Mouse (Mus musculus): ENCODE results near the gene Cmpk1. TPM values are rescaled to one million over a fixed set of nuclear protein-coding genes. Genes with fewer than 3 reads are reported as not detected.

Gene Cmpk1
- polyA plus RNA-seq, 1 experiment from 2014 or later = 141 TPM

- Histone ChIP-seq H3K27me3 (ENCODE audit: control insufficient read depth, insufficient read depth, low read length) (no peaks in the 10 kb centered on the region), H3K4me2 (ENCODE audit: low read depth) (no peak overlapping the region), H3K9me3 (ENCODE audit: control insufficient read depth, low read length) (no peaks in the 10 kb centered on the region), H3K4me1 (ENCODE audit: control insufficient read depth, insufficient read depth, low read length) (no peaks in the 10 kb centered on the region), H3K4me3 (ENCODE audit: low read depth, low read length) (no peak overlapping the region), H3K9ac (ENCODE audit: low read length) (no peak overlapping the region), H3K27ac (ENCODE audit: low read depth, low read length) (no peak overlapping the region), H3K36me3 (ENCODE audit: control insufficient read depth, insufficient read depth, low read length) (no peaks in the 10 kb centered on the region)
- no peak for ATAC-seq (ENCODE audit: insufficient read depth, low FRiP score, low TSS enrichment)
- WGBS = 95% methylated on average over 2 of the region's 2 CpGs
- DNase-seq (ENCODE audit: low spot score) = no peak
Observed at GRCm38 (mm10) chr4:114958231-114958630, 28.8 kb downstream of the Cmpk1 start.

GRCm38 (mm10) chr4:114957403-114957802 lies 29.6 kb downstream of the Cmpk1 start:
- DNase-seq (ENCODE audit: low spot score) (no peak), ATAC-seq (ENCODE audit: insufficient read depth, low FRiP score, low TSS enrichment) (no peak)
- Histone ChIP-seq H3K9ac (ENCODE audit: low read length) (no peak overlapping the region), H3K27ac (ENCODE audit: low read depth, low read length) (no peak overlapping the region), H3K4me2 (ENCODE audit: low read depth) (no peak overlapping the region), H3K27me3 (ENCODE audit: control insufficient read depth, insufficient read depth, low read length) (no peaks in the 10 kb centered on the region), H3K4me3 (ENCODE audit: low read depth, low read length) (no peak overlapping the region), H3K36me3 (ENCODE audit: control insufficient read depth, insufficient read depth, low read length) (no peaks in the 10 kb centered on the region), H3K9me3 (ENCODE audit: control insufficient read depth, low read length) (no peaks in the 10 kb centered on the region), H3K4me1 (ENCODE audit: control insufficient read depth, insufficient read depth, low read length) (no peaks in the 10 kb centered on the region)

DNA sequence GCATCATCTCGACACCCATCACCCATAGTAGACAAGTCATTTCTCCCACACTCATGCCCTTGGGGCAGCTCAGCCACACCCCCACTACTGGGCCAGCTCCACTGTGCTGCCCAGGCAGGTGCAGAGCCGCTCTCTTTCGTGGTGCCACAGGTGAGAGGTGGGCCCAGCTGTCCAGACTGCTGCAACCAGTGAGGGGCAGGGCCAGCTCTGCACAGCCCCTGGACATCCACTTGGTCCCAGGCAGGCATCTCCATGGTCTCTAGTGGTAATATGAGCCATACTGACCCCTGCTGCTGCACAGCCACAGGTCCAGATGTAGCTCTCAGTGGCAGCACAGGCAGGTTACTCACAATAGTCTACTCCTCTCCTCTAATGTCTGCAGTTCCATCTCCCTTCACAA lies 33.9 kb downstream of the Cmpk1 start:
- Histone ChIP-seq H3K9me3 (ENCODE audit: control insufficient read depth, low read length) (no peaks in the 10 kb centered on the region), H3K36me3 (ENCODE audit: control insufficient read depth, insufficient read depth, low read length) (no peaks in the 10 kb centered on the region), H3K9ac (ENCODE audit: low read length) (no peak overlapping the region), H3K27me3 (ENCODE audit: control insufficient read depth, insufficient read depth, low read length) (no peaks in the 10 kb centered on the region), H3K27ac (ENCODE audit: low read depth, low read length) (no peak overlapping the region), H3K4me3 (ENCODE audit: low read depth, low read length) (no peak overlapping the region), H3K4me2 (ENCODE audit: low read depth) (no peak overlapping the region), H3K4me1 (ENCODE audit: control insufficient read depth, insufficient read depth, low read length) (no peaks in the 10 kb centered on the region)
- DNase-seq (ENCODE audit: low spot score) (no peak), ATAC-seq (ENCODE audit: insufficient read depth, low FRiP score, low TSS enrichment) (0 out of 2 replicates have a peak, but pooled peaks have one; percentile 35)
- WGBS = 76% methylated on average over 3 of the region's 3 CpGs

DNA sequence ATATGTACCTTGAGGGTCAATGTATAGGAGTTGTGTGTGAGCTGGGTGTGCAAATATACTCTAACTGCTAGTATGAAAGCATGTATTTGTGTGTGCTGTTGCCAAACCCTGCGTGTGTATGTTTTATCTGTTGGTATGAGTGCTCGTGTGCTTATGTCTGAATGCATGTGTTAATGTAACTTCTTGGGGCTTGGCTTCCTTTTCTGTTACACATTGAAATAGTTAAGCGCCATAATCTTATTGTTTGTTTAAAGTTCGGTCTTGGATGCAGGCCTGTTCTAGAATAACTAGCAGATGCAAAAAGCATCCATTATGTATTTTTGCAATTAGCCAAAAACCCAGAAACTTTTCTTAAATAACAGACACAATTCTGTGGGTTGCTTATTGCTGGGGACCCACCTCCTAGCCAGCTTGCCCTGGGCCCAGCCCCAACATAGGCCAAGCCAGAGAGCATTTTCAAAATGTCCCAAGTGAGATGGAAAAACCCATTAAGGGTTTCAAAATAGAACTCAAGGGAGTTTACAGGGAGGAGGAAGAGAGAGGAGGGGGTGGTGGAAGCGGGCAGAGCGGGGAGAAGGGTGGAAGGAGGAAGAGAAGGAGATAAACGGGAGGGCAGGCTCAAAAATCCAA lies 39.1 kb downstream of the Cmpk1 start:
- H3K27ac ChIP-seq (ENCODE audit: low read depth, low read length) = no peak overlapping the region
- H3K4me2 ChIP-seq (ENCODE audit: low read depth) = no peak overlapping the region
- H3K4me1 ChIP-seq (ENCODE audit: control insufficient read depth, insufficient read depth, low read length) = no peaks in the 10 kb centered on the region
- ATAC-seq (ENCODE audit: insufficient read depth, low FRiP score, low TSS enrichment) = no peak
- WGBS = 64% methylated on average over 7 of the region's 7 CpGs
- H3K27me3 ChIP-seq (ENCODE audit: control insufficient read depth, insufficient read depth, low read length) = no peaks in the 10 kb centered on the region
- no peaks in the 10 kb centered on the region for H3K36me3 ChIP-seq (ENCODE audit: control insufficient read depth, insufficient read depth, low read length)
- no peak for DNase-seq (ENCODE audit: low spot score)
- H3K9ac ChIP-seq (ENCODE audit: low read length) = no peak overlapping the region
- H3K4me3 ChIP-seq (ENCODE audit: low read depth, low read length) = no peak overlapping the region
- H3K9me3 ChIP-seq (ENCODE audit: control insufficient read depth, low read length) = no peaks in the 10 kb centered on the region

DNA sequence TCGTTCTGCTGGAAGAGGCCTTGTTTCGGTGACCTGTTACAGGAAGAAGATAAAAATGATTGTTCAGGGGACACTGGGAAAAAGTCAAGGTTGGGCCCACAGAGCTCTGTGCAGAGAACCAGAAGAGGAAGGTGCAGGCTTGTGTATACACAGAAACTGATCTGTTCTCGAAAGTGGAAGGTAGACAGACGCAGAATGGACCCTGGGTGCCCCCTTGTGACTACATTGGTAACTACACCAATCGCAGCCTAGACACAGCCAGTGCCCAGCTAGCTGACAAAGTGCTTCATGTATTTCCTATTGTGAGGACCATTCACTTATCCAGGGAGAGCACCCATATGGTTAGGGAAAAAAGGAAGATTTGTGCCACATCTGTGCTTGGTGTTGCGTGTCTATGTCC lies 39.6 kb downstream of the Cmpk1 start:
- no peaks in the 10 kb centered on the region for H3K36me3 ChIP-seq (ENCODE audit: control insufficient read depth, insufficient read depth, low read length)
- H3K27me3 ChIP-seq (ENCODE audit: control insufficient read depth, insufficient read depth, low read length) = no peaks in the 10 kb centered on the region
- no peaks in the 10 kb centered on the region for H3K9me3 ChIP-seq (ENCODE audit: control insufficient read depth, low read length)
- H3K27ac ChIP-seq (ENCODE audit: low read depth, low read length) = no peak overlapping the region
- no peak overlapping the region for H3K4me2 ChIP-seq (ENCODE audit: low read depth)
- peak; percentile 81 for DNase-seq (ENCODE audit: low spot score)
- WGBS = 34% methylated on average over 6 of the region's 6 CpGs
- ATAC-seq (ENCODE audit: insufficient read depth, low FRiP score, low TSS enrichment) = peak; percentile 76
- no peaks in the 10 kb centered on the region for H3K4me1 ChIP-seq (ENCODE audit: control insufficient read depth, insufficient read depth, low read length)
- no peak overlapping the region for H3K9ac ChIP-seq (ENCODE audit: low read length)
- no peak overlapping the region for H3K4me3 ChIP-seq (ENCODE audit: low read depth, low read length)

DNA sequence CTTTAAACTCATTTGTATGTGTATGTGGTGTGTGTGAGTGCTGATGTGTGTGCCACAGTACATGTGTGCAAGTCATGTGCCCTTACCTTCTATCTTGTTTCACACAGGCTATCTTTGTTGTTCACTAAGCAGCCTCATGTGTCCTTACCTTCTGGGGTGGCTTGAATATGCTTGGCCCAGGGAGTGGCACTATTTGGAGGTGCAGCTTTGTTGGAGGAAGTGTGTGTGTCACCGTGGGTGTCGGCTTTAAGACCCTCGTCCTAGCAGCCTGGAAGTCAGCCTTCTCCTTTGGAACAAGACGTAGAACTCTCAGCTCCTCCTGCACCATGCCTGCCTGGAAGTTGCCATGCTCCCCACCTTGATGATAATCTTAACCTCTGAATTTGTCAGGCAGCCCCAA lies 40.6 kb downstream of the Cmpk1 start:
- ATAC-seq (ENCODE audit: insufficient read depth, low FRiP score, low TSS enrichment) = no peak
- H3K36me3 ChIP-seq (ENCODE audit: control insufficient read depth, insufficient read depth, low read length) = no peaks in the 10 kb centered on the region
- no peak overlapping the region for H3K9ac ChIP-seq (ENCODE audit: low read length)
- H3K4me2 ChIP-seq (ENCODE audit: low read depth) = no peak overlapping the region
- 82% methylated on average over 4 of the region's 4 CpGs for WGBS
- no peak overlapping the region for H3K4me3 ChIP-seq (ENCODE audit: low read depth, low read length)
- H3K27ac ChIP-seq (ENCODE audit: low read depth, low read length) = no peak overlapping the region
- peaks cover 3% of the 10 kb centered on the region; the same call in 1 of the 2 replicates for H3K4me1 ChIP-seq (ENCODE audit: control insufficient read depth, insufficient read depth, low read length)
- DNase-seq (ENCODE audit: low spot score) = no peak
- no peaks in the 10 kb centered on the region for H3K27me3 ChIP-seq (ENCODE audit: control insufficient read depth, insufficient read depth, low read length)
- H3K9me3 ChIP-seq (ENCODE audit: control insufficient read depth, low read length) = no peaks in the 10 kb centered on the region

- Histone ChIP-seq H3K9me3 (ENCODE audit: control insufficient read depth, low read length) (no peaks in the 10 kb centered on the region), H3K4me1 (ENCODE audit: control insufficient read depth, insufficient read depth, low read length) (peaks cover 3% of the 10 kb centered on the region; the same call in 1 of the 2 replicates), H3K36me3 (ENCODE audit: control insufficient read depth, insufficient read depth, low read length) (no peaks in the 10 kb centered on the region), H3K9ac (ENCODE audit: low read length) (no peak overlapping the region), H3K4me2 (ENCODE audit: low read depth) (no peak overlapping the region), H3K4me3 (ENCODE audit: low read depth, low read length) (no peak overlapping the region), H3K27me3 (ENCODE audit: control insufficient read depth, insufficient read depth, low read length) (no peaks in the 10 kb centered on the region), H3K27ac (ENCODE audit: low read depth, low read length) (no peak overlapping the region)
- DNase-seq (ENCODE audit: low spot score) = no peak
- 35% methylated on average over 5 of the region's 5 CpGs for WGBS
- no peak for ATAC-seq (ENCODE audit: insufficient read depth, low FRiP score, low TSS enrichment)
Observed at GRCm38 (mm10) chr4:114945021-114945420, 42.0 kb downstream of the Cmpk1 start.

DNA sequence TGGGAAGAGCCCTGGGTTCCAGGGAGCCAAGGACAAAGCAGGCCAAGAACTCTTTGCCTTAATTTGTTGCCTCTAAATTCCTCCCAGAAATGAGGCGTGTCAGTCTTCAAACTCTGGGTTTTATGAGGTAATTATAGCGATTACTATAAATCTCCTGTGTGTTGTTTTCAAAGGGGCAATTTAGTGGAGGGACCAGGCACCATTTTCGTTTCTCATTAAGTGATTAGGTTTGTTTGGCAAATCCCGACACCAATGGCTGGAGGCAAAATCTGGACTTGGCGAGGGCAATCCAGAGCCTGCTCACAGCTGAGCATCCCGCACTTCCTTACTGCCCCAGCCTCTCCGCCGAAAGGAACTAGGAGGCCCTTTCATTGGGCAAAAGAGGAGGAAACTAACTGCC lies 44.5 kb downstream of the Cmpk1 start:
- whole genome bisulfite sequencing = 26% methylated on average over 8 of the region's 8 CpGs
- H3K27ac ChIP-seq (ENCODE audit: low read depth, low read length) = no peak overlapping the region
- H3K4me3 ChIP-seq (ENCODE audit: low read depth, low read length) = no peak overlapping the region
- DNase-seq (ENCODE audit: low spot score) (no peak), ATAC-seq (ENCODE audit: insufficient read depth, low FRiP score, low TSS enrichment) (no peak)
- no peaks in the 10 kb centered on the region for H3K36me3 ChIP-seq (ENCODE audit: control insufficient read depth, insufficient read depth, low read length)
- no peaks in the 10 kb centered on the region for H3K9me3 ChIP-seq (ENCODE audit: control insufficient read depth, low read length)
- no peak overlapping the region for H3K9ac ChIP-seq (ENCODE audit: low read length)
- H3K27me3 ChIP-seq (ENCODE audit: control insufficient read depth, insufficient read depth, low read length) = no peaks in the 10 kb centered on the region
- H3K4me2 ChIP-seq (ENCODE audit: low read depth) = no peak overlapping the region
- peaks cover 3% of the 10 kb centered on the region; the same call in 1 of the 2 replicates for H3K4me1 ChIP-seq (ENCODE audit: control insufficient read depth, insufficient read depth, low read length)

DNA sequence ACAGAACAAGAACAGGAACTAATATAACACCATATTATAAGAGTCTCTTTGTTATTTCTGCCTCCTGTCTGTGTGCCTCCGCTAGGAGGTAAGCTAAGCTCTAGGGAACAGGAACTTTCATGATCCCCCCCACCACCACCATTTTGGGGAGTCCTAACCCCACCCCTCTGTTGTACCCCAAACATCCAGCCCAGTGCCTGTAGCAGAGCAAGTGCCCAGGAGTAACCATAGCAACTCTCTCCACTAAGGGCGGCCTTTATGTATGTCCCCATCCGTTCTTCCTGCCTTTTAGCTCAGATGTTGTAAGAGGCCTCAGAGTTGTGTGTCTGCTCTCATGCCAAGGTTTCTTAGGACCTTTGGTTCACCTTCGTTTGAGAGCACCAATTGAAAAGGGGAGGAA lies 44.9 kb downstream of the Cmpk1 start:
- peaks cover 3% of the 10 kb centered on the region; the same call in 1 of the 2 replicates for H3K4me1 ChIP-seq (ENCODE audit: control insufficient read depth, insufficient read depth, low read length)
- no peak for ATAC-seq (ENCODE audit: insufficient read depth, low FRiP score, low TSS enrichment)
- 31% methylated on average over 4 of the region's 4 CpGs for WGBS
- H3K27ac ChIP-seq (ENCODE audit: low read depth, low read length) = no peak overlapping the region
- no peak overlapping the region for H3K4me3 ChIP-seq (ENCODE audit: low read depth, low read length)
- no peaks in the 10 kb centered on the region for H3K27me3 ChIP-seq (ENCODE audit: control insufficient read depth, insufficient read depth, low read length)
- H3K9ac ChIP-seq (ENCODE audit: low read length) = no peak overlapping the region
- no peaks in the 10 kb centered on the region for H3K9me3 ChIP-seq (ENCODE audit: control insufficient read depth, low read length)
- H3K4me2 ChIP-seq (ENCODE audit: low read depth) = no peak overlapping the region
- no peak for DNase-seq (ENCODE audit: low spot score)
- H3K36me3 ChIP-seq (ENCODE audit: control insufficient read depth, insufficient read depth, low read length) = no peaks in the 10 kb centered on the region

Data from neural tube, embryonic 11.5 days (tissue).